Mouse (Mus musculus) midbrain, embryonic 14.5 days (tissue): ENCODE measurements at regions not wholly inside any gene's neighbourhood (a gene's known extent, or its start where the extent isn't known, plus 50 kb on each side); places are given as distances from the start of the nearest gene placed in this dataset.

Experiments
- ATAC-seq: fragments of 200-750 bp; cut with Nextera tagmentation; 2 replicates; pipeline ENCODE4 v1.8.0; 2017; ENCODE audit warnings: moderate number of reproducible peaks, moderate library complexity; ENCODE audit not compliant: low FRiP score, low TSS enrichment
- DNase-seq: peaks from one replicate; pipeline ENCODE4 v3.0.0-alpha.2; 2015
- H3K27ac ChIP-seq: fragments of 300-500 bp; sonication (generic); replicated peaks from 2 replicates; pipeline ENCODE4 v1.5.1; 2014; ENCODE audit warnings: mild to moderate bottlenecking, low read depth, low read length, moderate library complexity
- H3K27me3 ChIP-seq: fragments of 300-500 bp; sonication (generic); 2 replicates; pipeline ENCODE4 v1.6.1; 2014; ENCODE audit warnings: low read length, control low read depth, mixed read lengths; ENCODE audit not compliant: control insufficient read depth, insufficient read depth
- H3K36me3 ChIP-seq: fragments of 300-500 bp; sonication (generic); 2 replicates; pipeline ENCODE4 v1.6.1; 2014; ENCODE audit warnings: low read length, control low read depth; ENCODE audit not compliant: control insufficient read depth, insufficient read depth
- H3K4me1 ChIP-seq: fragments of 300-500 bp; sonication (generic); 2 replicates; pipeline ENCODE4 v1.6.1; 2014; ENCODE audit warnings: mild to moderate bottlenecking, antibody characterized with exemption, low read length, control low read depth; ENCODE audit not compliant: control insufficient read depth, insufficient read depth
- H3K4me2 ChIP-seq: fragments of 300-500 bp; sonication (generic); 2 replicates; pipeline ENCODE4 v1.6.1; 2014; ENCODE audit warnings: mild to moderate bottlenecking, low read length, moderate library complexity
- H3K4me3 ChIP-seq: fragments of 300-500 bp; sonication (generic); replicated peaks from 2 replicates; pipeline ENCODE4 v1.5.1; 2014; ENCODE audit warnings: low read depth, low read length
- H3K9ac ChIP-seq: fragments of 300-500 bp; sonication (generic); replicated peaks from 2 replicates; pipeline ENCODE4 v1.6.1; 2014; ENCODE audit warnings: mild to moderate bottlenecking, low read length, moderate library complexity
- H3K9me3 ChIP-seq: fragments of 300-500 bp; sonication (generic); 2 replicates; pipeline ENCODE4 v1.6.1; 2016; ENCODE audit warnings: low read length, control low read depth, mixed read lengths; ENCODE audit not compliant: control insufficient read depth
- WGBS: fragments of 180-500 bp; shearing (Covaris S2); extraction: QIAGEN DNeasy Blood & Tissue Kit; methylation state at CpG from one replicate; pipeline ENCODE4 v1.1.7; 2014; 5-methylcytosine and 5-hydroxymethylcytosine counted together

DNA sequence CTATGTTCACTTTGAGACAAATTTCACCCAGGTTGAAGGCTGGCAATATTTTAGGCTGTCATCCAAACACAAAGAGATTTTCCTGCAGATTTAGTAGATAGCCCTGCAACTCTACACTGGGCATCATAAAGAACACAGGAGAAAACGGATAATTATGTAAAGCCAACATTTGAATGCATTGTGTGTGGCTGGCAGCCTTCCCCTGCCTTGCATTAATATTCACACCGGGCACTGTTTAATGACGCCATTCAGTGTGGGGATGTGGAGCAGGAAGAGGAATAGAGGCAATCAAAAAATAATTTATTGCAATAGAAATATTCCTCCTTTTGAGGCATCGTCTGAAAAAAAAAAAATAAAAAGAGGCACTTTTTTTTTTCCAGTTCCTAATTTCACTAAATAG, 105.7 kb downstream of the Samd5 start:
- H3K27me3 ChIP-seq, result no peaks in the 10 kb centered on the region
- ATAC-seq, result peak; percentile 83; the same call in 1 of the 2 replicates
- no peaks in the 10 kb centered on the region for H3K36me3 ChIP-seq
- peaks cover 15% of the 10 kb centered on the region for H3K4me1 ChIP-seq
- H3K4me3 ChIP-seq, result no peak overlapping the region
- peak overlapping the region; percentile 23 for H3K4me2 ChIP-seq
- DNase-seq, result peak; percentile 76
- H3K9ac ChIP-seq, result no peak overlapping the region
- WGBS, result 12% methylated on average over 4 of the region's 4 CpGs
- no peaks in the 10 kb centered on the region for H3K9me3 ChIP-seq
- peak overlapping the region; percentile 50 for H3K27ac ChIP-seq

GRCm38 (mm10) chr10:9557517-9558065, 117.4 kb downstream of the Samd5 start:
- ATAC-seq (no peak), DNase-seq (no peak)
- Histone ChIP-seq H3K27me3 (no peaks in the 10 kb centered on the region), H3K9me3 (no peaks in the 10 kb centered on the region), H3K9ac (no peak overlapping the region), H3K36me3 (no peaks in the 10 kb centered on the region), H3K27ac (no peak overlapping the region), H3K4me3 (no peak overlapping the region), H3K4me2 (no peak overlapping the region), H3K4me1 (no peaks in the 10 kb centered on the region)
- WGBS, result 13% methylated on average over 4 of the region's 4 CpGs

DNA sequence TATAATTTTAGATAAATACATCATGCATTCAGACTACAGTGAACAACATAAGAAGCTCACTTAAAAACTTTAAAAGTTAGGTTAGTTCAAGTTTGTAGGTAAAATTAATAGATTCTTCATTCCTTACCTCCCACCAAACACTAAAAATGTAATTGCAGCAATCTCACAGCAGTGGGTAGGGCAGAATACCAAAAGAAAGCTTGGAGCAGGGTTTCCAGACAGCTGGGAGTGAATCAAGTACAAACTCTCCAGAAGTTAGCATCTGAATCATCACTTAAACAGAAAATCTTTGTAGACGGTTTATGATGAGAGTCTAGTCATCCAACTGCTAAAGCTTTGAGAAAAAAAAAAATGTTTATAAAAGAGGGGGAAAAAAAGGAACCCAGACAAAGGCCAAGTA, 117.9 kb downstream of the Samd5 start:
- Histone ChIP-seq H3K4me3 (no peak overlapping the region), H3K27ac (no peak overlapping the region), H3K27me3 (no peaks in the 10 kb centered on the region), H3K36me3 (no peaks in the 10 kb centered on the region), H3K9ac (no peak overlapping the region), H3K4me2 (no peak overlapping the region), H3K9me3 (no peaks in the 10 kb centered on the region), H3K4me1 (no peaks in the 10 kb centered on the region)
- ATAC-seq, result no peak
- no peak for DNase-seq
- 39% methylated on average over 1 of the region's 1 CpGs for WGBS

DNA sequence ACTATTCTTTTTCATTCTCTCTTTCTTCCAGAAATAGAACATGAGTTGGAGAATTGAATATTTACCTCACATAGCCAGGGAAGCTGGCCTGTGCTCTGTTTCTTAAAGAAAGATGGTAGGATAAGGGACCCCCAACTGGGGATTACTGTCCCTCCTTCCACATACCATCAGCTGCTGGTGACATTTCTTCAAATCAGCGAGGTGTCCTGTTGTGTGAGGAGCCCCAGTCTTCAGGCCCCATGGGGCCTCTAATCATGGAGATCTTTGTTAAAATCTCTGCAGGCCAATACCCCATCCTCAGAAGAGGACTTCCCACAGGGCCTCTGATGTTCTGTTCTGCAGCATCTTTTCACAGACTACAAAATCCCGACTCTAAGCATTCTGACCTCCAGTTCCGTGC, 121.1 kb downstream of the Samd5 start:
- H3K27ac ChIP-seq, result no peak overlapping the region
- no peaks in the 10 kb centered on the region for H3K27me3 ChIP-seq
- no peaks in the 10 kb centered on the region for H3K36me3 ChIP-seq
- H3K9ac ChIP-seq, result no peak overlapping the region
- 10% methylated on average over 3 of the region's 3 CpGs for WGBS
- ATAC-seq (no peak), DNase-seq (no peak)
- H3K4me1 ChIP-seq, result no peaks in the 10 kb centered on the region
- H3K9me3 ChIP-seq, result no peaks in the 10 kb centered on the region
- no peak overlapping the region for H3K4me3 ChIP-seq
- H3K4me2 ChIP-seq, result no peak overlapping the region

GRCm38 (mm10) chr10:9549913-9550709, 124.9 kb downstream of the Samd5 start:
- Histone ChIP-seq H3K4me2 (no peak overlapping the region), H3K4me3 (no peak overlapping the region), H3K36me3 (no peaks in the 10 kb centered on the region), H3K27ac (no peak overlapping the region), H3K4me1 (peaks cover 3% of the 10 kb centered on the region; the same call in 1 of the 2 replicates), H3K9me3 (no peaks in the 10 kb centered on the region), H3K27me3 (no peaks in the 10 kb centered on the region), H3K9ac (no peak overlapping the region)
- WGBS, result 87% methylated on average over 10 of the region's 10 CpGs
- no peak for DNase-seq
- no peak for ATAC-seq

- ATAC-seq, result no peak
- Histone ChIP-seq H3K4me1 (peaks cover 3% of the 10 kb centered on the region; the same call in 1 of the 2 replicates), H3K4me3 (no peak overlapping the region), H3K27me3 (no peaks in the 10 kb centered on the region), H3K4me2 (no peak overlapping the region), H3K9me3 (no peaks in the 10 kb centered on the region), H3K27ac (0 out of 2 replicates have a peak overlapping the region, but pooled peaks have one; percentile 6), H3K36me3 (no peaks in the 10 kb centered on the region), H3K9ac (no peak overlapping the region)
- DNase-seq, result peak; percentile 46
- WGBS, result 64% methylated on average over 6 of the region's 6 CpGs
Observed at GRCm38 (mm10) chr10:9545807-9546206, 129.2 kb downstream of the Samd5 start.

DNA sequence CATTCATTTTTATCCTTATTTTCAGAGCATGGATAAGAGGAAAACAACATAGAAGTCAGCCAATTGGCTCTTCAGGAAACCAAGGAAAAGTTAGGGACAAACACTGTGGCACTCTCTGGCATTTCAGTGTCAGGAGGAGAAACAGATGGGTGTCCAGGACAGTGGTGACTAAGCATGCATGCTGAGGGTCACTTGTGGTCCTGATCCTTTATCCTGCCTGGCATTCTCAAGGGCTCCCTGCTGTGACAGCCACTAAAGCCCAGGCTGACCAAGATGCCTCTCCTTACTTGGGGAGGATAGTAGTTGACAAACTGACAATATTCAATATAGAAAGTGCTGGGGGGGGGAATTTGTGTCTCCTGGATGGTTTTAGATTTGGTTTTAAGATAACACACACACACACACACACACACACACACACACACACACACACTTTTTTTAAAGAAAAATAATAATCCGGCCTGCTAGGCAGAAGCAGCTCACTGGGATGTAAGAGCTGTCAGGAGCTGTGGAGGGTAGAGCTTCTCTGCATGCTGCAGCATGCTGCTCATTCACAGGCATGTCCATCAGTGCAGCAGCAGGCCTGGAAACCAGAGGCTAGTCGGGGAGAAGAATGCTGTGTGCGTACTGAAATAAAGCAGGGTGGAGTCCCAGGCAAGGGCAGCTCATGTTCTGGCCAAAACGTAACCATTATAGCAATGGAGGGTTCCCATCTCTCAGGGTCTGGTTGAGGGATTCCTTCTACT, 130.8 kb downstream of the Samd5 start:
- Histone ChIP-seq H3K27ac (peak overlapping the region; percentile 34), H3K4me2 (no peak overlapping the region), H3K9me3 (no peaks in the 10 kb centered on the region), H3K27me3 (no peaks in the 10 kb centered on the region), H3K9ac (no peak overlapping the region), H3K4me1 (peaks cover 3% of the 10 kb centered on the region; the same call in 1 of the 2 replicates), H3K36me3 (no peaks in the 10 kb centered on the region), H3K4me3 (no peak overlapping the region)
- DNase-seq (no peak), ATAC-seq (no peak)
- WGBS, result 39% methylated on average over 4 of the region's 4 CpGs

GRCm38 (mm10) chr10:9541579-9541978, 133.4 kb downstream of the Samd5 start:
- ATAC-seq (no peak), DNase-seq (no peak)
- H3K4me1 ChIP-seq, result peaks cover 3% of the 10 kb centered on the region; the same call in 1 of the 2 replicates
- H3K4me3 ChIP-seq, result no peak overlapping the region
- H3K4me2 ChIP-seq, result no peak overlapping the region
- 91% methylated on average over 1 of the region's 1 CpGs for WGBS
- no peak overlapping the region for H3K9ac ChIP-seq
- no peaks in the 10 kb centered on the region for H3K36me3 ChIP-seq
- no peaks in the 10 kb centered on the region for H3K9me3 ChIP-seq
- H3K27ac ChIP-seq, result no peak overlapping the region
- no peaks in the 10 kb centered on the region for H3K27me3 ChIP-seq
